Mouse (Mus musculus): Measurements from ENCODE around the gene Pomc. TPM values are rescaled to one million over a fixed set of nuclear protein-coding genes. Genes with fewer than 3 reads are reported as not detected.

The Pomc gene
- polyA plus RNA-seq, 1 experiment: 0.20 TPM

- Histone ChIP-seq H3K27me3 (ENCODE audit: control insufficient read depth, insufficient read depth, low read length) (no peaks in the 10 kb centered on the region), H3K36me3 (ENCODE audit: control insufficient read depth, insufficient read depth, low read length) (no peaks in the 10 kb centered on the region), H3K4me3 (ENCODE audit: low read depth, low read length) (no peak overlapping the region), H3K27ac (ENCODE audit: insufficient read depth, low read depth, low read length) (no peak overlapping the region), H3K4me1 (ENCODE audit: control insufficient read depth, insufficient read depth, insufficient read length, low read length) (no peaks in the 10 kb centered on the region)
- 63% methylated on average over 11 of the region's 11 CpGs for WGBS
- TF ChIP-seq POLR2A (IDR thresholded peaks at IDR 0.05; ENCODE audit: low read depth, low read length) (no peak), CTCF (IDR thresholded peaks at IDR 0.05; ENCODE audit: extremely low read depth, insufficient read length, insufficient replicate concordance, low read depth, low read length) (no peak)
These were observed 12.7 kb upstream of the Pomc start for GRCm38 (mm10) chr12:3942026-3942425.

GRCm38 (mm10) chr12:3944454-3945073 is 10.2 kb upstream of the Pomc start:
- TF ChIP-seq CTCF (IDR thresholded peaks at IDR 0.05; ENCODE audit: extremely low read depth, insufficient read length, insufficient replicate concordance, low read depth, low read length): no peak
- no peak for TF ChIP-seq POLR2A (IDR thresholded peaks at IDR 0.05; ENCODE audit: low read depth, low read length)
- no peaks in the 10 kb centered on the region for H3K4me1 ChIP-seq (ENCODE audit: control insufficient read depth, insufficient read depth, insufficient read length, low read length)
- H3K4me3 ChIP-seq (ENCODE audit: low read depth, low read length): no peak overlapping the region
- WGBS: 47% methylated on average over 4 of the region's 4 CpGs
- H3K27ac ChIP-seq (ENCODE audit: insufficient read depth, low read depth, low read length): no peak overlapping the region
- H3K36me3 ChIP-seq (ENCODE audit: control insufficient read depth, insufficient read depth, low read length): no peaks in the 10 kb centered on the region
- H3K27me3 ChIP-seq (ENCODE audit: control insufficient read depth, insufficient read depth, low read length): no peaks in the 10 kb centered on the region

GRCm38 (mm10) chr12:3947503-3947902 is 7.2 kb upstream of the Pomc start:
- Histone ChIP-seq H3K36me3 (ENCODE audit: control insufficient read depth, insufficient read depth, low read length) (no peaks in the 10 kb centered on the region), H3K4me1 (ENCODE audit: control insufficient read depth, insufficient read depth, insufficient read length, low read length) (no peaks in the 10 kb centered on the region), H3K27ac (ENCODE audit: insufficient read depth, low read depth, low read length) (no peak overlapping the region), H3K4me3 (ENCODE audit: low read depth, low read length) (no peak overlapping the region), H3K27me3 (ENCODE audit: control insufficient read depth, insufficient read depth, low read length) (no peaks in the 10 kb centered on the region)
- 77% methylated on average over 6 of the region's 6 CpGs for WGBS
- no peak for TF ChIP-seq CTCF (IDR thresholded peaks at IDR 0.05; ENCODE audit: extremely low read depth, insufficient read length, insufficient replicate concordance, low read depth, low read length)
- no peak for TF ChIP-seq POLR2A (IDR thresholded peaks at IDR 0.05; ENCODE audit: low read depth, low read length)

- no peak overlapping the region for H3K4me3 ChIP-seq (ENCODE audit: low read depth, low read length)
- WGBS: 28% methylated on average over 10 of the region's 10 CpGs
- peaks cover 5% of the 10 kb centered on the region; the same call in 1 of the 2 replicates for H3K27me3 ChIP-seq (ENCODE audit: control insufficient read depth, insufficient read depth, low read length)
- H3K4me1 ChIP-seq (ENCODE audit: control insufficient read depth, insufficient read depth, insufficient read length, low read length): peaks cover 5% of the 10 kb centered on the region; the same call in 1 of the 2 replicates
- H3K36me3 ChIP-seq (ENCODE audit: control insufficient read depth, insufficient read depth, low read length): no peaks in the 10 kb centered on the region
- TF ChIP-seq CTCF (IDR thresholded peaks at IDR 0.05; ENCODE audit: extremely low read depth, insufficient read length, insufficient replicate concordance, low read depth, low read length) (no peak), POLR2A (IDR thresholded peaks at IDR 0.05; ENCODE audit: low read depth, low read length) (no peak)
- H3K27ac ChIP-seq (ENCODE audit: insufficient read depth, low read depth, low read length): no peak overlapping the region
These were observed 620 bp downstream of the Pomc start for GRCm38 (mm10) chr12:3955371-3955770.

GRCm38 (mm10) chr12:3956351-3956750 is 1.6 kb downstream of the Pomc start:
- peaks cover 5% of the 10 kb centered on the region; the same call in 1 of the 2 replicates for H3K27me3 ChIP-seq (ENCODE audit: control insufficient read depth, insufficient read depth, low read length)
- H3K27ac ChIP-seq (ENCODE audit: insufficient read depth, low read depth, low read length): no peak overlapping the region
- no peaks in the 10 kb centered on the region for H3K36me3 ChIP-seq (ENCODE audit: control insufficient read depth, insufficient read depth, low read length)
- 8% methylated on average over 3 of the region's 3 CpGs for WGBS
- no peak overlapping the region for H3K4me3 ChIP-seq (ENCODE audit: low read depth, low read length)
- peaks cover 9% of the 10 kb centered on the region; the same call in 1 of the 2 replicates for H3K4me1 ChIP-seq (ENCODE audit: control insufficient read depth, insufficient read depth, insufficient read length, low read length)
- no peak for TF ChIP-seq CTCF (IDR thresholded peaks at IDR 0.05; ENCODE audit: extremely low read depth, insufficient read length, insufficient replicate concordance, low read depth, low read length)
- TF ChIP-seq POLR2A (IDR thresholded peaks at IDR 0.05; ENCODE audit: low read depth, low read length): no peak

GRCm38 (mm10) chr12:3959791-3960543 is 5.2 kb downstream of the Pomc start:
- WGBS: 3% methylated on average over 53 of the region's 53 CpGs
- Histone ChIP-seq H3K27ac (ENCODE audit: insufficient read depth, low read depth, low read length) (peak overlapping the region; percentile 48), H3K27me3 (ENCODE audit: control insufficient read depth, insufficient read depth, low read length) (no peaks in the 10 kb centered on the region), H3K4me3 (ENCODE audit: low read depth, low read length) (peak overlapping the region; percentile 73), H3K36me3 (ENCODE audit: control insufficient read depth, insufficient read depth, low read length) (no peaks in the 10 kb centered on the region), H3K4me1 (ENCODE audit: control insufficient read depth, insufficient read depth, insufficient read length, low read length) (peaks cover 9% of the 10 kb centered on the region; the same call in 1 of the 2 replicates)
- peak; percentile 57; the same call in 1 of the 2 replicates for TF ChIP-seq POLR2A (IDR thresholded peaks at IDR 0.05; ENCODE audit: low read depth, low read length)
- no peak for TF ChIP-seq CTCF (IDR thresholded peaks at IDR 0.05; ENCODE audit: extremely low read depth, insufficient read length, insufficient replicate concordance, low read depth, low read length)

GRCm38 (mm10) chr12:3960553-3960952 is 5.8 kb downstream of the Pomc start:
- TF ChIP-seq CTCF (IDR thresholded peaks at IDR 0.05; ENCODE audit: extremely low read depth, insufficient read length, insufficient replicate concordance, low read depth, low read length) (peak; percentile 34; the same call in 1 of the 2 replicates), POLR2A (IDR thresholded peaks at IDR 0.05; ENCODE audit: low read depth, low read length) (no peak)
- Histone ChIP-seq H3K27me3 (ENCODE audit: control insufficient read depth, insufficient read depth, low read length) (no peaks in the 10 kb centered on the region), H3K36me3 (ENCODE audit: control insufficient read depth, insufficient read depth, low read length) (no peaks in the 10 kb centered on the region), H3K27ac (ENCODE audit: insufficient read depth, low read depth, low read length) (no peak overlapping the region; the same call in 1 of the 2 replicates), H3K4me3 (ENCODE audit: low read depth, low read length) (peak overlapping the region; percentile 73), H3K4me1 (ENCODE audit: control insufficient read depth, insufficient read depth, insufficient read length, low read length) (peaks cover 9% of the 10 kb centered on the region; the same call in 1 of the 2 replicates)
- 43% methylated on average over 4 of the region's 4 CpGs for WGBS

All from small intestine, adult 2 months (tissue).